Mouse (Mus musculus): ENCODE results near the gene Dync2h1. TPM values are rescaled to one million over a fixed set of nuclear protein-coding genes. Genes with fewer than 3 reads are reported as not detected.
"Not testable (repeated sequence)": the region's sequence is repeated elsewhere in the genome, so short reads cannot be mapped to it uniquely, and the experiment has no call there.

The Dync2h1 gene
- polyA plus RNA-seq, 1 experiment from 2014 or later = 19.3 TPM

GRCm38 (mm10) chr9:6994275-6994674 is 190.0 kb downstream of the Dync2h1 start:
- Histone ChIP-seq H3K4me3 (no peak overlapping the region), H3K27me3 (ENCODE audit: low read depth, poor library complexity, severe bottlenecking) (no peaks in the 10 kb centered on the region), H3K9me3 (replicated peaks) (no peaks in the 10 kb centered on the region), H3K27ac (no peak overlapping the region), H3K4me1 (no peaks in the 10 kb centered on the region), H3K36me3 (peaks cover 15% of the 10 kb centered on the region)
- no peak for DNase-seq (ENCODE audit: low spot score)

GRCm38 (mm10) chr9:6988893-6989685 is 195.2 kb downstream of the Dync2h1 start:
- Histone ChIP-seq H3K27ac (no peak overlapping the region), H3K36me3 (peaks cover 15% of the 10 kb centered on the region)
- WGBS = 91% methylated on average over 3 of the region's 3 CpGs

GRCm38 (mm10) chr9:6986161-6986560 is 198.1 kb downstream of the Dync2h1 start:
- DNase-seq (ENCODE audit: low spot score) = no peak
- 92% methylated on average over 3 of the region's 3 CpGs for WGBS

More at GRCm38 (mm10) chr9:6988893-6989685, 195.2 kb downstream of the Dync2h1 start:
- no peaks in the 10 kb centered on the region for H3K4me1 ChIP-seq
- H3K27me3 ChIP-seq (ENCODE audit: low read depth, poor library complexity, severe bottlenecking) = no peaks in the 10 kb centered on the region
- H3K9me3 ChIP-seq (replicated peaks) = no peaks in the 10 kb centered on the region
- DNase-seq (ENCODE audit: low spot score) = no peak
- no peak overlapping the region for H3K4me3 ChIP-seq

GRCm38 (mm10) chr9:6969171-6969570 is 215.1 kb downstream of the Dync2h1 start:
- Histone ChIP-seq H3K4me1 (no peaks in the 10 kb centered on the region), H3K27ac (no peak overlapping the region), H3K9me3 (replicated peaks) (no peaks in the 10 kb centered on the region), H3K4me3 (no peak overlapping the region), H3K36me3 (no peaks in the 10 kb centered on the region), H3K27me3 (ENCODE audit: low read depth, poor library complexity, severe bottlenecking) (no peaks in the 10 kb centered on the region)
- 92% methylated on average over 2 of the region's 2 CpGs for WGBS
- no peak for DNase-seq (ENCODE audit: low spot score)

More at GRCm38 (mm10) chr9:6986161-6986560, 198.1 kb downstream of the Dync2h1 start:
- H3K4me1 ChIP-seq = no peaks in the 10 kb centered on the region
- no peaks in the 10 kb centered on the region for H3K27me3 ChIP-seq (ENCODE audit: low read depth, poor library complexity, severe bottlenecking)
- H3K27ac ChIP-seq = no peak overlapping the region
- no peaks in the 10 kb centered on the region for H3K9me3 ChIP-seq (replicated peaks)
- H3K36me3 ChIP-seq = peaks cover 10% of the 10 kb centered on the region; the same call in 1 of the 2 replicates
- H3K4me3 ChIP-seq = no peak overlapping the region

GRCm38 (mm10) chr9:6965006-6965405 is 219.2 kb downstream of the Dync2h1 start:
- Histone ChIP-seq H3K4me1 (no peaks in the 10 kb centered on the region), H3K9me3 (replicated peaks) (no peaks in the 10 kb centered on the region), H3K27me3 (ENCODE audit: low read depth, poor library complexity, severe bottlenecking) (no peaks in the 10 kb centered on the region), H3K27ac (no peak overlapping the region), H3K4me3 (no peak overlapping the region), H3K36me3 (0 out of 2 replicates have a peak, but pooled peaks cover 2% of the 10 kb centered on the region)
- WGBS = 96% methylated on average over 3 of the region's 3 CpGs
- DNase-seq (ENCODE audit: low spot score) = no peak

- 87% methylated on average over 2 of the region's 2 CpGs for WGBS
- H3K27me3 ChIP-seq (ENCODE audit: low read depth, poor library complexity, severe bottlenecking) = no peaks in the 10 kb centered on the region
- H3K4me1 ChIP-seq = no peaks in the 10 kb centered on the region
These were observed 225.9 kb downstream of the Dync2h1 start for GRCm38 (mm10) chr9:6958311-6958710.

GRCm38 (mm10) chr9:6927399-6928035 is 256.7 kb downstream of the Dync2h1 start:
- WGBS = 38% methylated on average over 1 of the region's 1 CpGs
- H3K9me3 ChIP-seq (replicated peaks) = no peaks in the 10 kb centered on the region
- H3K4me1 ChIP-seq = no peaks in the 10 kb centered on the region
- no peak for DNase-seq (ENCODE audit: low spot score)
- no peak overlapping the region for H3K27ac ChIP-seq
- no peaks in the 10 kb centered on the region for H3K27me3 ChIP-seq (ENCODE audit: low read depth, poor library complexity, severe bottlenecking)
- H3K36me3 ChIP-seq = 0 out of 2 replicates have a peak, but pooled peaks cover 6% of the 10 kb centered on the region
- H3K4me3 ChIP-seq = no peak overlapping the region

More at GRCm38 (mm10) chr9:6958311-6958710, 225.9 kb downstream of the Dync2h1 start:
- Histone ChIP-seq H3K36me3 (no peaks in the 10 kb centered on the region), H3K9me3 (replicated peaks) (no peaks in the 10 kb centered on the region), H3K27ac (no peak overlapping the region), H3K4me3 (no peak overlapping the region)
- DNase-seq (ENCODE audit: low spot score) = no peak

- WGBS = 94% methylated on average over 1 of the region's 1 CpGs
- H3K27ac ChIP-seq = no peak overlapping the region
- no peaks in the 10 kb centered on the region for H3K9me3 ChIP-seq (replicated peaks)
- no peaks in the 10 kb centered on the region for H3K36me3 ChIP-seq
- no peaks in the 10 kb centered on the region for H3K4me1 ChIP-seq
- H3K4me3 ChIP-seq = no peak overlapping the region
- no peaks in the 10 kb centered on the region for H3K27me3 ChIP-seq (ENCODE audit: low read depth, poor library complexity, severe bottlenecking)
- DNase-seq (ENCODE audit: low spot score) = no peak
These were observed 270.8 kb downstream of the Dync2h1 start for GRCm38 (mm10) chr9:6913471-6913870.

GRCm38 (mm10) chr9:6910537-6910936 is 273.7 kb downstream of the Dync2h1 start:
- not testable (repeated sequence) for H3K9me3 ChIP-seq (replicated peaks); H3K4me1 ChIP-seq; H3K27ac ChIP-seq; H3K27me3 ChIP-seq (ENCODE audit: low read depth, poor library complexity, severe bottlenecking); H3K36me3 ChIP-seq; DNase-seq (ENCODE audit: low spot score); H3K4me3 ChIP-seq
- 58% methylated on average over 4 of the region's 4 CpGs for WGBS

- 91% methylated on average over 1 of the region's 1 CpGs for WGBS
- no peaks in the 10 kb centered on the region for H3K9me3 ChIP-seq (replicated peaks)
- H3K4me3 ChIP-seq = no peak overlapping the region
- no peaks in the 10 kb centered on the region for H3K36me3 ChIP-seq
- H3K27ac ChIP-seq = no peak overlapping the region
- DNase-seq (ENCODE audit: low spot score) = no peak
- H3K4me1 ChIP-seq = no peaks in the 10 kb centered on the region
- H3K27me3 ChIP-seq (ENCODE audit: low read depth, poor library complexity, severe bottlenecking) = no peaks in the 10 kb centered on the region
These were observed 282.6 kb downstream of the Dync2h1 start for GRCm38 (mm10) chr9:6901620-6902019.

- Histone ChIP-seq H3K9me3 (replicated peaks) (no peaks in the 10 kb centered on the region), H3K27ac (no peak overlapping the region), H3K4me3 (no peak overlapping the region), H3K27me3 (ENCODE audit: low read depth, poor library complexity, severe bottlenecking) (no peaks in the 10 kb centered on the region), H3K36me3 (no peaks in the 10 kb centered on the region), H3K4me1 (no peaks in the 10 kb centered on the region)
- DNase-seq (ENCODE audit: low spot score) = no peak
These were observed 292.9 kb downstream of the Dync2h1 start for GRCm38 (mm10) chr9:6891331-6891730.

GRCm38 (mm10) chr9:6881187-6881984 is 302.9 kb downstream of the Dync2h1 start:
- 79% methylated on average over 1 of the region's 1 CpGs for WGBS
- DNase-seq (ENCODE audit: low spot score) = no peak
- Histone ChIP-seq H3K9me3 (replicated peaks) (no peaks in the 10 kb centered on the region), H3K4me1 (no peaks in the 10 kb centered on the region), H3K4me3 (no peak overlapping the region), H3K27me3 (ENCODE audit: low read depth, poor library complexity, severe bottlenecking) (no peaks in the 10 kb centered on the region), H3K36me3 (no peaks in the 10 kb centered on the region), H3K27ac (no peak overlapping the region)

Measured in limb, embryonic 10.5 days (tissue).